Mouse (Mus musculus) heart, embryonic 12.5 days (tissue): Measurements from ENCODE around the gene Ifitm6. TPM values are rescaled to one million over a fixed set of nuclear protein-coding genes. Genes with fewer than 3 reads are reported as not detected.

Experiments
- ATAC-seq: fragments of 200-750 bp; cut with Nextera tagmentation; 2 replicates; pipeline ENCODE4 v1.8.0; 2017; ENCODE audit warnings: moderate TSS enrichment, moderate library complexity; ENCODE audit not compliant: insufficient number of reproducible peaks, low FRiP score
- H3K27ac ChIP-seq: fragments of 300-500 bp; sonication (generic); 2 replicates; pipeline ENCODE4 v1.5.1; 2016; ENCODE audit warnings: mild to moderate bottlenecking, moderate library complexity; ENCODE audit not compliant: poor library complexity, severe bottlenecking
- H3K27me3 ChIP-seq: fragments of 300-500 bp; sonication (generic); replicated peaks from 2 replicates; pipeline ENCODE4 v1.6.1; 2016; ENCODE audit warnings: mild to moderate bottlenecking, moderate library complexity
- H3K36me3 ChIP-seq: fragments of 300-500 bp; sonication (generic); 2 replicates; pipeline ENCODE4 v1.6.1; 2016; ENCODE audit warnings: mild to moderate bottlenecking, moderate library complexity
- H3K4me1 ChIP-seq: fragments of 300-500 bp; sonication (generic); replicated peaks from 2 replicates; pipeline ENCODE4 v1.6.1; 2016; ENCODE audit warnings: mild to moderate bottlenecking
- H3K4me2 ChIP-seq: fragments of 300-500 bp; sonication (generic); 2 replicates; pipeline ENCODE4 v1.6.1; 2016; ENCODE audit warnings: mild to moderate bottlenecking, moderate library complexity
- H3K4me3 ChIP-seq: fragments of 300-500 bp; sonication (generic); 2 replicates; pipeline ENCODE4 v1.5.1; 2016; ENCODE audit warnings: mild to moderate bottlenecking
- H3K9ac ChIP-seq: fragments of 300-500 bp; sonication (generic); 2 replicates; pipeline ENCODE4 v1.6.1; 2016; ENCODE audit warnings: mild to moderate bottlenecking, moderate library complexity
- H3K9me3 ChIP-seq: fragments of 300-500 bp; sonication (generic); replicated peaks from 2 replicates; pipeline ENCODE4 v1.6.1; 2016; ENCODE audit warnings: mild to moderate bottlenecking, moderate library complexity
- WGBS: fragments of 180-500 bp; shearing (Covaris S2); methylation state at CpG from one replicate; pipeline ENCODE4 v1.1.7; 2016; 5-methylcytosine and 5-hydroxymethylcytosine counted together
- polyA plus RNA-seq: library from polyadenylated mRNA; unstranded; fragments of >200 nt; fragmentation: Nextera tagmentation; extraction: Ambion mirVana; gene quantifications from 2 replicates; pipeline ENCODE4 v1.2.1, GENCODE M21; 2016

Gene Ifitm6
- polyA plus RNA-seq, 1 experiment from 2014 or later, result not detected

DNA sequence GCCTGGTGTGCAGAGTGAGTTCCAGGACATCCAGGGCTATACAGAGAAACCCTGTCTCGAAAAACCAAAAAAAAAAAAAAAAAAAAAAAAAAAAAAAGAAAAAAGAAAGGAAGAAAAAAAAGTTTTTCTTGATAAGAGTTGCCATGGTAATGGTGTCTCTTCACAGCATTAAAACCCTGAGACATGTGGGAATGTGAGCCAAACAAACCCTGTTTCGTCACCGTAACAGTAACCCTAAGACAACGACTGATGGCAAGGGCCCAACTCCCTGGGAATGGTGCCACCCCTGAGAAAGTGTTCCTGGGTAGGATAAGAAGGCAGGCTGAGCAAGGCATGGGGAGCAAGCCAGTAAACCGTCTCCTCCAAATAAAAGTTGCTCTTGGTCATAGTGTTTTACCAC lies 10.8 kb downstream of the Ifitm6 start:
- no peak for ATAC-seq
- H3K36me3 ChIP-seq, result no peaks in the 10 kb centered on the region
- WGBS, result 75% methylated on average over 5 of the region's 5 CpGs

DNA sequence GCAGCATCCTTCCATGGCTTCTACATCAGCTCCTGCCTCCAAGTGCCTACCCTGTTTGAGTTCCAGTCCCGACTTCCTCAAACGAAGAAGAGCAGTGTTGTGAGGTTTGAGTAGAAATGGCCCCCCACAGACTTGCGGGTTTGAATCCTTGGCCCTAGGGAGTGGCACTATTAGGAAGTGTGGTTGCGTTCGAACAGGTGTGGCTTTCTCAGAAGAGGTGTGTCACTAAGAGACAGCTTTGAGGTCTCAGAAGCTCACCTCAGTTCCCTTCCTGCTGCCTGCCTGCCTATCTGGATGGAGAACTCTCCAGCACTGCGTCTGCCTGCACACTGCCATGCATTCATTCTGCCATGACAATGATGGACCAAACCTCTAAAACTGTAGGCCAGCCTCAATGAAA lies 11.3 kb downstream of the Ifitm6 start:
- Histone ChIP-seq H3K4me2 (no peak overlapping the region), H3K9ac (no peak overlapping the region), H3K36me3 (no peaks in the 10 kb centered on the region), H3K27ac (no peak overlapping the region), H3K4me3 (no peak overlapping the region), H3K27me3 (0 out of 2 replicates have a peak, but pooled peaks cover 17% of the 10 kb centered on the region), H3K4me1 (peaks cover 15% of the 10 kb centered on the region), H3K9me3 (no peaks in the 10 kb centered on the region)
- 84% methylated on average over 6 of the region's 6 CpGs for WGBS
- ATAC-seq, result no peak

More for the DNA sequence above, 10.8 kb downstream of the Ifitm6 start:
- peaks cover 15% of the 10 kb centered on the region for H3K4me1 ChIP-seq
- no peak overlapping the region for H3K9ac ChIP-seq
- H3K27me3 ChIP-seq, result 0 out of 2 replicates have a peak, but pooled peaks cover 17% of the 10 kb centered on the region
- H3K4me3 ChIP-seq, result no peak overlapping the region
- H3K9me3 ChIP-seq, result no peaks in the 10 kb centered on the region
- no peak overlapping the region for H3K27ac ChIP-seq
- no peak overlapping the region for H3K4me2 ChIP-seq

DNA sequence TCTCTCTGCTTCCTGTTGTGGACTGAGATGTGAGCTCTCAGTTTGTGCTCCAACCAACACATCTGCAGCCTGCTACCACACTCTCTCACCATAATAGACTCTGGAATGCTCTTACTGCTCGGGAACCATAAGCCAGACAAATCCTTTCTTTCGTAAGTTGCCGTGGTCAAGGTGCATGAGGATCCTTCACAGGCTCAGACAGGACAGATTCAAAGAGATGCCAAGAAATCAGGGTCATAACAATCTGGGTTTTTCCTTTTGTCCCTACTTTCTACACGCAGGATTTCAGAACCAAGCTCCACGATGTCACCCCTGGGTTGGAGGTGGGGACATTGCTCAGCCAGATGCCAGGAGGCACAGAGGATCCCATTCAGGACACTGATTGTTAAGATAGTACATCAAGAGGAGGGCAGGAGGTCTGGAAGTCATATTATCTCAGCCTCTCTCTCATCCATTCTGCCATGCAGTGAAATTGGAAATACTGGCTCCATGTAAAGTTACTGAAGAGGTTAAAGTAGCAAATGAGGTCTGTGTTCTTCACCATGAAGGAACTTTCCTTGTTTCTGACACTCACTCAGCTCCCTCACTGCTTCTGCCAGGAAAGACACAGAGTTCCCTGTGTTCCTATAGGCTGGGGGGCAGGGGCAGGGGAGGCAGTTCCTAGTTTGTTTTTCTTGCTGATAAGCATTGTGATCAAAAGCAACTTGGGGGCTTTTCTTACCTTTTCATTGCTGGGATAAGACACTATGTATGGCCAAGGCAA lies 14.3 kb downstream of the Ifitm6 start:
- no peaks in the 10 kb centered on the region for H3K36me3 ChIP-seq
- H3K4me3 ChIP-seq, result no peak overlapping the region
- H3K9ac ChIP-seq, result no peak overlapping the region
- no peaks in the 10 kb centered on the region for H3K9me3 ChIP-seq
- peaks cover 14% of the 10 kb centered on the region; the same call in 1 of the 2 replicates for H3K27me3 ChIP-seq
- no peak overlapping the region for H3K4me2 ChIP-seq
- H3K4me1 ChIP-seq, result peaks cover under 1% of the 10 kb centered on the region; the same call in 1 of the 2 replicates
- ATAC-seq, result no peak
- 55% methylated on average over 5 of the region's 5 CpGs for WGBS
- H3K27ac ChIP-seq, result no peak overlapping the region

DNA sequence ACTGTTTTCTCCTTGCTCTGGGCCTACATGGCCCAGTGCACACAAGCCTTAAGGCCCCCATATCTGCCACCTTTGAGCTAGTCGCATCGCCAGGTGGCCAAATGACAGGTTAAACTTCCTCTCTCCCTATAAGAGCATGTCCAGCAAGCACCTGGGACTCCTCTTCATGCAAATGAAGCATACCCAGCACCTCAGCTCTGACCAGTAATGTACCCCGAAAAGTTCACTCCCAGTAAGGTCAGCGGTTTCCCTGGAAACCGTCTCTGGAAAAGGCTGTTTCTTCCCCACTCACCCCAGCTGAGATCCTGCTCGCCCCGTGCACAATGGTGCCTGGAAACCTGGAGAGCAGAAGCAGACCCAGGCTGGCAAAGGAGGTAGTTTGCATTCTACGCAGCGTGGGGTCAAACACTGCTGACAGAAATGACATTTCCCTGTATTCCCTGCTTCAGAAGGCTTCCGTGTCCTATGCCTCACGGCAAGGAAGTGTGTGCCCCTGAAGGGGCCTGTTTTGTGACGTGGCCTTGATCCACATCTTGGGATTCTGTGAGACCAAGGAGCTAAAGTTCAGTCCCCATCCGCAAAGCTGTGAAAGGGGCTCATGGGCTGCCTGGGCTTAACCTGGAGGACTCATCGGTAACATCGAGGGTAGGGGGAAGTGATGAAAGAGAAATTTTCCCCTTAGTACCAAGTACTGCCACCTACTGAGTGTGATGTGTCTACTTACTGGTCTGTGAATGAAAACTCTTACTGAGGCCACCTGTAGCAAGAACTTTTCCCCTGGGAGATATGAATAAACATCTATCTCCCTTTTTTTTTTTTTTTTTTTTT lies 16.6 kb downstream of the Ifitm6 start:
- no peaks in the 10 kb centered on the region for H3K9me3 ChIP-seq
- H3K4me2 ChIP-seq, result no peak overlapping the region
- no peak overlapping the region for H3K4me3 ChIP-seq
- peaks cover 10% of the 10 kb centered on the region; the same call in 1 of the 2 replicates for H3K27me3 ChIP-seq
- 73% methylated on average over 15 of the region's 15 CpGs for WGBS
- no peaks in the 10 kb centered on the region for H3K4me1 ChIP-seq
- no peak overlapping the region for H3K9ac ChIP-seq
- no peak for ATAC-seq
- H3K27ac ChIP-seq, result no peak overlapping the region
- H3K36me3 ChIP-seq, result no peaks in the 10 kb centered on the region

DNA sequence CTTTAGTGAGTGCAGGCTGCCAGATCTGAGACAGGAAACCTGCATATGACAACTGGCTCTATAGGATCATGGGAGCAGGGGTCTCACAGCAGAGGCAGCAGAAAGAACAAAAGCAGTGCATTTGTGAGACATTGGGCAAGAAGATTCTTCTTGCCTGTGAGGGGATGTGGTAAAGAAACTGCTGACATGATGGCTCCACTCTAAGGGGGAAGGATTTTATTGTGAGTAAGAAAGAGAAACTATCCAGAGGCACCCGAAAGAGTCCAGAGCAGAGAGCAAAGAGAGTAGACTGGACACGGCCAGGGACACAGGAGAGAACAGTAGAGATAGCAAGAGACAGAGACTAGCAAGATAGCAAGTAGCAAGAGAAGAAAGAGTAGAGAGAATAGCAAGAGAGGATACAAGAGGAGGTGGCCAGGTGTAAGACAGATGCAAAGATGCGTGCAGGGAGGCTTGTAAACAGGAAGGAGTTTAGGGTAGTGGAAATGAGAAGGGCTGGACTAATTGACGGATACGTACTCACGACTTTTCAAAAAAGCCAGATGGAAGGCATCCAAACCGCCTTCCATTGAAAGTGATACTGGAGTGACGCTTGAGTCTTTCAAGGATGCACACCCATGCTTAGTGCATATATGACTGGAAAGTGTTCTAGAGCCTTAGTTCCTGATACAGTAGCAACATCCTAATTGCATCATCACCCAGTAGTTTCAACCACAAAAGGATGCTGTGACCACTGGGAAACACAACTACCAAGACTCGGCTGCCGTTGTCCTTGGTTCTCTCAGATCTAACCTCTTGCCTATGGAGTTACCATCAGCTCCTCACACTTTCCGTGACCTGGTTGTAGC lies 18.6 kb downstream of the Ifitm6 start:
- ATAC-seq, result no peak
- no peak overlapping the region for H3K27ac ChIP-seq
- H3K36me3 ChIP-seq, result no peaks in the 10 kb centered on the region
- H3K9me3 ChIP-seq, result no peaks in the 10 kb centered on the region
- peaks cover 10% of the 10 kb centered on the region; the same call in 1 of the 2 replicates for H3K27me3 ChIP-seq
- no peak overlapping the region for H3K4me2 ChIP-seq
- 80% methylated on average over 11 of the region's 11 CpGs for WGBS
- H3K9ac ChIP-seq, result no peak overlapping the region
- no peaks in the 10 kb centered on the region for H3K4me1 ChIP-seq
- no peak overlapping the region for H3K4me3 ChIP-seq

DNA sequence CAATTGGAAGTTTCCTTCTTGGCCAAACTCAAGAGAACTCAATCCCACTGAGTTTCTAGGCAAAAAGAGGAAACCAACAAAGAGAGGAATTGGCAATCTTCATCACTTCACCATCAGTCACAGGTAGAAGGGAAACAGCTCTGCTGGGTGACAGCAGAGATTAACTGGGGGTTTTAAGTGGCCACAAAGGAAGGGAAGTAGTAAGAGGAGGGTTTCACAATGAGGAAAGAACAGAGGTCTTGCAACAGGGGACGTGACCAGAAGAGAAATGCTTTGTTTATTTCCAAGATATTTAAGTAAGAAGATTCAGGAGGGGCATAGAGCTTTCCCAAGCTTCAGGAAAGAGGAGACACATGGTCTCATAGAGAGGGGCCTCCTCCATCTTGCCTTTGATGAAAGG lies 19.9 kb downstream of the Ifitm6 start:
- Histone ChIP-seq H3K9ac (no peak overlapping the region), H3K9me3 (no peaks in the 10 kb centered on the region), H3K4me3 (no peak overlapping the region), H3K27me3 (peaks cover 10% of the 10 kb centered on the region; the same call in 1 of the 2 replicates), H3K27ac (no peak overlapping the region), H3K36me3 (no peaks in the 10 kb centered on the region), H3K4me1 (no peaks in the 10 kb centered on the region), H3K4me2 (no peak overlapping the region)
- 40% methylated on average over 1 of the region's 1 CpGs for WGBS
- ATAC-seq, result no peak

DNA sequence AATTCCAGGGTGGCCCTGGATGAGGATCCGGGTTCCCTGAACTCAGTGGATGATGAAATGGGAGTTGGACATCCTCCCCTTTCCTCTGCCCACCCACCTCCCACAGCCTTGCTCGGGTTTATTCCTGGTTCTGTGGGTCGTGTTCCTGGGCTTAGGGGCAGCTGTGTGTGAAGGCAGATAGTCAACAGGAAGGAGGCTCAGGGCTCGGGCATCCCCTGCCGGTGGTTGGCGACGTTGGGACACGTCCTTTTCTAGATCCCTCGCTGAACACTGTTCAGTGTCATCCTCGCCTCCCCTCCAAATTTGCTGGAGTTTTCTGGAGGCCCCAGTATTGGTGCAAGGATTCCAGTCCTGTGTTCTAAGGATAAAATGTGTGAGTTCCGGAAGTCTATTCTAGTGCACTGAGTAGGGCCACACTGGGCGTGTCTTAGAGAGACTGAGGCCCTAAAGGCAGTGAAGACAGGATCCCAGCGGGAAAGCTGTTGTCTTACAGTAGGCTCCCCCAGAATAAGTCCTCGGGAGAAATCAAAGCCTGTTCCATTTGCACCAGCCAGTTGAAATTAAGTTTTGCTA lies 26.5 kb downstream of the Ifitm6 start:
- H3K4me1 ChIP-seq, result no peaks in the 10 kb centered on the region
- no peak overlapping the region for H3K27ac ChIP-seq
- no peaks in the 10 kb centered on the region for H3K9me3 ChIP-seq
- no peak overlapping the region for H3K4me3 ChIP-seq
- WGBS, result 76% methylated on average over 14 of the region's 14 CpGs
- H3K27me3 ChIP-seq, result no peaks in the 10 kb centered on the region
- H3K36me3 ChIP-seq, result no peaks in the 10 kb centered on the region
- H3K4me2 ChIP-seq, result no peak overlapping the region
- ATAC-seq, result no peak
- H3K9ac ChIP-seq, result no peak overlapping the region

DNA sequence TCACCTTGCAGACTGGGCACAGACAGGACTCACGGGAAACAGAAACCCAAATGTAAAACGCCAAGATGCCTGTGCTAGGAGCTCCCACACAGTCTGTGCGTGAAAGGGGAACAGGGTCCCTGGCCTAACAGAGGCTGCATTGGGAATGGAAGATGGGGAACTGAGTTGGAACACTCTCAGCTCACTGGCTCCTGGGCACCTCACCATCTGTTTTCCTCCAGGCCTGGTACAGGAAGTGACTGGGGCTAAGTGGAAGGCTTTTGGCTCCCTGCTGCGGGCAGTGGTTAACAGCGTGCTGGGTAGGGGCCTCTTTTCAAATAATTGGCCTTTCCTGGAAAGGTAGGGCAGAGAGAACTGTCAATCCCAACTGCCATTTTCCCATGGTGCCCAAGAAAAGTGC lies 27.1 kb downstream of the Ifitm6 start:
- 58% methylated on average over 5 of the region's 5 CpGs for WGBS
- H3K4me1 ChIP-seq, result no peaks in the 10 kb centered on the region
- ATAC-seq, result no peak
- no peak overlapping the region for H3K4me2 ChIP-seq
- no peak overlapping the region for H3K4me3 ChIP-seq
- H3K9ac ChIP-seq, result no peak overlapping the region
- no peaks in the 10 kb centered on the region for H3K36me3 ChIP-seq
- H3K9me3 ChIP-seq, result peaks cover 3% of the 10 kb centered on the region; the same call in 1 of the 2 replicates
- no peaks in the 10 kb centered on the region for H3K27me3 ChIP-seq
- no peak overlapping the region for H3K27ac ChIP-seq

DNA sequence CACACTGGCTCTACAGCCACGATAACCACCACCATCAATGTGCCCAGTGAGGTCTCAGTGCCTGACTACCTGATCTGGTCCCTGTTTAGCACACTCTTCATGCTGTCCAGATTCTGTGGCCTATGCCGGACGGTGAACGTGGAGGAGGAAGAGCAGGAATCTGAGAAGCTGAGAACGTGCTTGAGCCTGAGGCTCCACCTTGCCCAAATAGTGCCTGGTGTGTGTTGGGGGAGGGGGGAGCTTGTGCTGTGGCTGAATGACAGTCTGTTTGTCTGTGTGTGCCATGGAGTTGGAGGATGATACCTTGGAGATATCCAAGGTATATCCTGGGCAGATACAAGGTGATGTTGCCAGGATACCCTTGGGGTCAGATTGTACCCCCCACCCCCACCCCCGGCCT lies 27.5 kb downstream of the Ifitm6 start:
- WGBS, result 53% methylated on average over 6 of the region's 6 CpGs
- no peak for ATAC-seq
- H3K27ac ChIP-seq, result no peak overlapping the region

DNA sequence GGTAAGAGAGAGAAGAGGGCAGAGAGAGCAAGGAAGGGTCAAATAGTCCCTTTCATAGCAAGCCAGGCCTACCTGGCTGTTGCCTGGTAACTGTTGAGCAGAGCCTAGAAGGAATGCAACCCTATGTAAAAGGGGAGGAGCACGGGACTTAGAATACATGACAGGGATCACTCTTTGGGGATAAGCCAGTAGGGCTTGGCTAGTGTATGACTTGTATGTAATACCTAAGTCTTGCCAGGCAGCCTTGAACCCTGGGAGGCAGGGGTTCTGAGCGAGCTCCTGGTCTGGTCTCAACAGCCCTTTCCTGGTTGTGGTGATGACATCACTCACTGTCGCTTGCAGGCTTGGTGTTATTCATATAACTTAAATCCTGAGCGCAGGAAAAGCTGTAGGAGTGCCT lies 28.7 kb downstream of the Ifitm6 start:
- H3K27ac ChIP-seq, result no peak overlapping the region
- no peak overlapping the region for H3K4me3 ChIP-seq
- 71% methylated on average over 4 of the region's 4 CpGs for WGBS
- no peaks in the 10 kb centered on the region for H3K4me1 ChIP-seq
- ATAC-seq, result no peak
- H3K27me3 ChIP-seq, result no peaks in the 10 kb centered on the region
- peaks cover 4% of the 10 kb centered on the region; the same call in 1 of the 2 replicates for H3K9me3 ChIP-seq
- H3K9ac ChIP-seq, result no peak overlapping the region
- H3K36me3 ChIP-seq, result no peaks in the 10 kb centered on the region
- H3K4me2 ChIP-seq, result no peak overlapping the region

More for the DNA sequence above, 27.5 kb downstream of the Ifitm6 start:
- no peaks in the 10 kb centered on the region for H3K36me3 ChIP-seq
- no peak overlapping the region for H3K4me2 ChIP-seq
- H3K27me3 ChIP-seq, result no peaks in the 10 kb centered on the region
- H3K4me3 ChIP-seq, result no peak overlapping the region
- peaks cover 4% of the 10 kb centered on the region; the same call in 1 of the 2 replicates for H3K9me3 ChIP-seq
- H3K9ac ChIP-seq, result no peak overlapping the region
- H3K4me1 ChIP-seq, result no peaks in the 10 kb centered on the region
